Mouse (Mus musculus): ENCODE results near the gene Pitx1. TPM values are rescaled to one million over a fixed set of nuclear protein-coding genes. Genes with fewer than 3 reads are reported as not detected.

Gene Pitx1
- total RNA-seq, 2 experiments from 2014 or later = not detected

DNA sequence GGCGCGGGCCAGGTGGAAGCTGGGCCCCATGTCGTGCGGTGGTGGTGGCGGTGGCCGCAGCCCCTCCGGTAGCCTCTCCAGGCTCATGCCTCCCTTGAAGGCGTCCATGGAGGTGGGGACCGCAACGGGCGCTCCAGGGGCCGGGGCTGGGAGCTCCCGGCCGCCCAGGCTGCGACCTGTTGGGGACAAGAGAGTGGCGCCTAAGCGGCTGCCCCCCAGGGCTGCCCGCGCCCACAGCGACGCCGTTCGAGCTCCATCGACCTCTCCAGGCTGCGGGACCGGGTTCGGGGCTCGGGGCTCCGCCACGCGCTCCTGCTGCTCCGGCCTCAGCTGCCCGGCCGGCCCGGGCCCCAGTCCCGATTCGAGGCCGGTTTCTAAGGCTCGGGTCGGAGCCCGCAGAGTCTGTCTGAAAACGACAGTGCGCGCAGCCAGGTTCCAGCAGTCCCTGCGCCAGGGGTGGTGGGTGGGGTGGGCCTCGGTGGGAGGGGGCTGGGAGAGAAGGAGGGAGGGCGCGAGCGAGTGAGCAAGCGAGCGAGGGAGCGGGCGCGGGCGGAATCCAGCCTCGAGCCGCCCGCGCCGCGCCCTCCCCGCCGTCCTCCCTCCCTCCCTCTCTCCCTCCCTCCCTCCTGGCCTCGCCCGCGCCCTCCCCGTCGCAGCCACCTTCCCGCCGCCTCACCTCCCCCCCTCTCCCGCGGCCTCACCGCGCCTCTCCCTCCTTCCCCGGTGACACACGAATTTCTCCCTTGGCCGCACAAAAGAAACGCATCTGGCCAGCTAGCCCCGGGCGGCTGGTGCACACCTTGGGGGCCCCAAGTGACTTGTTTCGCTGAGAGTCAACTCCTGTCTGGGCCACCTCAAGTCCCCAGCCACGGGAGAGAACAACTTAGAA lies 4.9 kb downstream of the Pitx1 start:
- no peak for DNase-seq (ENCODE audit: low spot score in 2 of 2)

DNA sequence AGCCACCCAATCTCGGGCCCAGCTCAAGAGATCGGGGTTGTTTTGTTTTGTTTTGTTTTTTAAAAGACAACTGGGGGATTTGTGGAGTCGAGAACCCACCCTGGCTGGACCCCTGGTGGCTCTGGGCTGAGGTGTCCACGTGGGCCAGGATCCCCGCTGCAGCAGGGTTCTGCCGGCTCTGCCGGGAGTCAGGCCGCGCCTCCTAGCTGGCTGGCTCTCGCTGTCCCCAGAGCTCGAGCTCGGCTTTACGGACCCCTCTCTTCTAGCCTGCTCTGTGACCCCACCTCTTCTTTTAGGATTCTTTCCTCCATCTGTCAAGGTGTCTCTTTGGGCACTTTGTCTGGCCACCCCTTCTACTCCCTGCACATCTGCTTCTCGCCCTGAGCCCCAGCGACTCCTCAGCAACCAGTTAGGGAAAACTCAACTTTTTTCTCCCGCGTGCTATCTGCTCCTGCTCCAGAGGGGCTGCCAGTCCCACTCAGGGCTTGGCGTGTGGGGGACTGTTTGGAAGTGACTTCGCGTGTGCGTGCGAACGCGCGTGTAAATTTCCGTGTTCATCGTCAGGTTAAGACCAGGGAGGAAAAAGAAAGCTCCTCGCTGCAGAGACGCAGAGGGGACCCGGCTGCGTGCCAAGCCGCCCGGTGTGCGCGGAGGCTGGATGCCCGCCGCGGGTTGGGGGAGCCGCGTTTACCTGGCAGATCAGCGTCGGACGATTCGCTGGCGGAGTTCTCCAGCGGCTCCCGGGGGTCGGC lies 5.7 kb downstream of the Pitx1 start:
- DNase-seq (ENCODE audit: low spot score in 2 of 2) = no peak

DNA sequence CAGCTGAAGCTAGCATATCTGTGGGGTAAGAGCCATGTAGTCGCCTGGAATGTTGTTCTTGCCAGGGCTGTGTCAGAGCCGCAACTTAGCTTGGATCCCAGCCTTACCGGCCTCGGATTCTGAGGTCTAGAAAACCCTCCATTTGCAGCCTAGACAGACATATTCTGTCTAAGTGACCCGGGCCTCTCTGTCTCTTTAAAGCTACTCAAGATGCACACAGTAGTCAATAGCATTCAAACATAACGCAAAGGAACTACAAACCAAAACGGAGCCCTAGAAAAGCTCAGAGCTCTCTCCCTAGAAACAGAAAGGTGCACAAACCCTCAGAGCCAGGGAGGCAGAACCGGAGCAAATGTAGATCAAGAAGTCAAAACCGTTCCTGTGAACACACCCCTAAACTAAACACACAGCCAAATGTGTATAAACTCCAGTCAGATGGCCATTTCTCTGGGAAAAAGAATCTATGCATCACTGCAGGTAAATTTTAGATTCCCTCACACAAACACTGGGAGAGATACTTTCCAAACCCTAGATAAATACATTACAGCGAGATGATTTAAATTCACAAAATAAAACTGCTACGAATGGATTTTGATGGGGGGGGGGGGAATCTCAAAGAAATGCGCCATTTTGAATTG lies 6.9 kb downstream of the Pitx1 start:
- DNase-seq (ENCODE audit: low spot score in 2 of 2) = no peak

DNA sequence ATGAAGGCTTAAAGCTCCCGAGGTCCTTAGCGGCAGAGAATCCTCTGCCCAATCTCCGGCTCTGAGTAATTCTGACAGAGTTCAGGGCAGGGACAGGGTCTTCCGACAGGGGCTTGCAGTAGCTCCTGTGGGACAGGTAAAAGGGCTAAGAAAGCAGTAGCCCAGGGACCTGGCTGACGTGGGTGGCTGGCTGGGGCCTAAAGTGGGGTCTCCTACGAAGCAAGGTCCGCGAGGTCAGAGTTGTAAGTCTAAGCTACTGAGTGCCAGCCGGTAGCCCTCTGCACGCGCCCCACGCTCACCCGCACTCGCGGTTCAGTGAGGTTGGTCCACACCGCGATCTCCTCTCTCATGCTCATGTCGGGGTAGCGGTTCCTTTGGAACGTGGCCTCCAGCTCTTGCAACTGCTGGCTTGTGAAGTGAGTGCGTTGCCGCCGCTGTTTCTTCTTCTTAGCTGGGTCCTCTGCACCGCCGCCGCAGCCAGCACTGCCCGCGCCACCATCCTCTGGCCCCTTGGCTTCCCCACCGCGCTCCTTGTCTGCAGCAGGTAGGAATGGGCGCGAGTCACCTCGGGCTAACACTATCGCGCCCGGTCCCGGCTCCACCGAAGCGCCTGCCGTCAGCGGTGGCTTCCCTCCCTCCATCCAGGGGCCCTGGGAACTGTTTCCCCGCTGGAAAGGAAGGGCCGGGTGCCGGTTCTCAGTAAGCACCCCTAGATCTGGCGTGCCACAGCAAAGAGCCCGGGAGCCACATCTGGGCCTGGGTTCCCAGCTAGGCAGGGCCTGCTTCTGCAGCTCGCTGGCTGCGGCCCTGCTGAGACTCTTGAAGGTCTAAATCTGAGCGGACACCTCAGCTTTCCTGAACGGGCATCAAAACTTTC lies 7.6 kb downstream of the Pitx1 start:
- DNase-seq (ENCODE audit: low spot score in 2 of 2) = no peak

DNA sequence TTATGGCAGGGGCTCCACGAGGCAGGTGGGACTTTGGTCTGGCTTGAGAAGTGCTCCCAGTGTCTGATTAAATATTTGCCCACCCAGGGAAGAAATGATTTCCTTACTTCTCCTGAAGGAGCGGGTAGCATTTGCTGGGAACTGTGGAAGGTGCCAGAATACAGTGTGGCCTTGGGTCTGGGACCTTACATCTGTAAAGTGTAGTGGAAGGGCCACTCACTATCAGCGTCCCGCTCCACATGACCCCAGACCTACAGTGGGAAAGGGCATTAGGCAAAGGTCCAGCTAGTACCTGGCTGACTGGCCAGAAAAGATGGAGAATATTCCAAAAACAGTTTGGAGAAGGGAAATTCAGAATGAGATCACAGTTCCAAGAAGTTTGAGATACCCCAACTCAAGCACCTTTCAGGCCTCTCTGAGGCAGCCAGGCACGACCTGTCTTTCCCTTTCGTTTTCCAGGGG lies 8.3 kb downstream of the Pitx1 start:
- no peak for DNase-seq (ENCODE audit: low spot score in 2 of 2)

DNA sequence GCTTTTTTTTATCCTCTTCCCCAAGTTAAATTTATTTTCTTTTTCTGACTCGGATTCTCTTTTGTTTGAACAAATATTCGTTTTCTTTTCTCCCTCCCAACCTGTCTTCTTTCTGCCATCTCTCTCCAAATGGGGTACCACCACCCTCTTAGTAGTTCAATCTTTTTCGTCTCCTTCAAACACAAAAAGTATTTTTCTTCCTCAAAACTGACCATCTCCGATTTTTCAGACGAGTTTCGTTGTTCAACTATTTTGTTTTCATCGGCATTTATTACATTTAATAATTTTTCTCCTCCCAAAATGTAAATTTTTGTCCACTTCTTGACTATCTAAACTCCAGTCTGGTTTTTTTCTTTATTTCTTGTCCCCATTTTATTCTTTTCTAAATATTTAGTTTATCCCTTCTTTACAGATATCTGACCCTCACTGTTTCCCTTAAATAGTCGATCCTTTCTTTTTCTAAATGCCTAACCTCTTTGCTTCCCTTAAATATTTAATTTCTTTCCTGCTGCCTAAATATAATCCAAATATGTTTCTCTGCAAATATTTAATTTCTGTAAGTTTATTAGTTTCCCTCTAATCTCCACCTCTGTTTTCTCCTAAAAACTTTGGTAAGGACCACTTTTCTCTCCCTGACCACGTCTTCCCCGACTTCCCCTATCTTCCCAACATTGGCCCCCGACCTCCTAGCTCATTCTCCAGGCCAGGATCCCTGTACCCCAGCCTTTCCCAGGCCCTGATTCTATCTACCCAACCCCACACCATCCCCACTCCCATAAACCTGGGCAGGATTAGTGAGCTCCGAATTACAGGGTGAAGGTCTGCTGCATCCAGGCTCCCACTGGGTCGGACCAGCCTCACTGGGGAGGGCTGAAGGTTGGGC lies 9.0 kb downstream of the Pitx1 start:
- DNase-seq (ENCODE audit: low spot score in 2 of 2) = no peak

DNA sequence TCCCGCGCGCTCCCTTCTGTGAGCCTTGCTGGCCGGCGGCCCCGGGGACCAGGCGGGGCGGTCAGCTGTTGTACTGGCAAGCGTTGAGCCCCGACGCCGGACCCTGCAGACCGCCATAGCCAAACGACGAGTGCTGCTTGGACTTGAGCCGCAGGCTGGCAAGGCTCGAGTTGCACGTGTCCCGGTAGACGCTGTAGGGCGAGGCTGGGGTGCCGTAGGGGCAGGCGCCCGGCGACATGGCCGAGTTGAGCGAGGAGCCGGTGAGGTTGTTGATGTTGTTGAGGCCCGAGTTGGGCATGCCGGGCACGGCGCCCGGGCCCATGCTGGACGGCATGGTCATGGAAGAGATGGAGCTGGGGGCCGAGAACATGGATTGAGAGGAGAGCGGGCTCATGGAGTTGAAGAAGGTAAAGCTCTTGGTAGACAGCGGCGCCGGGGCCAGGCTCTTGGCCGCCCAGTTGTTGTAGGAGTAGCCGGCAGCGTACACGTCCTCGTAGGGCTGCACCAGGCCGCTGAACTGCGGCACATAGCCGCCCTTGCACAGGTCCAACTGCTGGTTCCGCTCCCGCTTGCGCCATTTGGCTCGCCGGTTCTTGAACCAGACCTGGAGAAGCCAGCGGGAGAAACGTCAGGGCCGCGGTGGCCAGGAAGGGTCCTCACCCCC lies 9.9 kb downstream of the Pitx1 start:
- DNase-seq (ENCODE audit: low spot score in 2 of 2) = no peak

DNA sequence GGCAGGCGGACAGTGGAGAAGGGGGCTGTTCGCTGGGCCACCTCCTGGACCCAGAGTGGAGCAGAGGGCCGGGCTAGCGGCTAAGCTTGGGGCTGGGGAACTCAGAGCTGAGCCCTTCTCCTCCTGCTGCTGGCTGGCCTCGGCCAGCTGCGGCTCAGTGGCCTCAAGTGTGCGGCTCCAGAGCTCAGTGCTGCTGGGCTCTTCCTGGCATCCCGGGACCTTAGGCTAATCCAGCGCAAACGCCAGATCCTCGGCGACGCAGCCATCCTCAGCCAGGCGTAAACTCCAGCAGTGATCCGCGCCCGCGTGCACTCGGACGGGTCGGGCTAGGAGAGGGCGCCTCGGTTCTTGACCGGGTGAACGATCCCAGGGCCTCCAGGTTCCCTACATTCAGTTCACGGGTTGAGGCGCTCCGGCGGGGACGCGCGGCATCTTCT lies 10.7 kb downstream of the Pitx1 start:
- no peak for DNase-seq (ENCODE audit: low spot score in 2 of 2)

DNA sequence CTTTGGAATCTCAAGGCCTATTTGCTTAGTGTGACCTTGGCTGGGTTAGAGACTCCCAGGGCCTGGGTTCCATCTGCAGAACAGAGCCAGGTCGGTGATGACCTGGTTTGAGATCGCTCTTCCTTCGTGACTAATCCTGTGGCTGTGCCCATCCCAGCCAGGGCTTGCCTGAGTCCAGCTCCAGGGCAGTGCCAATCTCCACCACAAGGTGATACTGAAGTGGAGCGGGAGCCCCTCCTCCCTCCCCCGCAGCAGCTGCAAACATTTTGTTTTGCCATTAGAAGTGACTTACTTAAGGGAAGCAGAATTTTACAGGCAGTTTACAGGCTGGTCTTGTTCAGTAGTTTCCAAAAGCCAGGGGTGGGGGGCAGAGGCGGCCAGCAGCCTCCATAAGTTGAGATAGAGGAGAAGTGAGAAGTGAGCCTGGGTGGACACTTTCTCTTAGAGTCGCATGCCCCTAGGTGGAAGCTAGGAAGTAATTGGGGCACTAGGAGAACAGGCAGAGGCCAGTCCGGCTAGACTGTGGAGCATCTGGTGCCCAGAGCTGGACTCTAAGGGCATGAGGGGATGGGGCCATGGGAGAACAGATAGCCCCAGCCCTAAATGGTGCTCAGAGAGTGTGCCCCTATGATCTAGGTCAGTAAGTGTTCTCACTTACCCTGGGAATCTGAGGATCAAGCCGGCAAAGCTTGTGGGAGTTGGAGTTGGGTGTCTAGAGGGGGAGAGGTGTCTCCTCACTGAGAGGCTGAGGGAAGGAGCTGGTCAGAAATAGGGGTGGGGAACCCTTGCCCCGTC lies 11.6 kb downstream of the Pitx1 start:
- DNase-seq (ENCODE audit: low spot score in 2 of 2) = no peak

DNA sequence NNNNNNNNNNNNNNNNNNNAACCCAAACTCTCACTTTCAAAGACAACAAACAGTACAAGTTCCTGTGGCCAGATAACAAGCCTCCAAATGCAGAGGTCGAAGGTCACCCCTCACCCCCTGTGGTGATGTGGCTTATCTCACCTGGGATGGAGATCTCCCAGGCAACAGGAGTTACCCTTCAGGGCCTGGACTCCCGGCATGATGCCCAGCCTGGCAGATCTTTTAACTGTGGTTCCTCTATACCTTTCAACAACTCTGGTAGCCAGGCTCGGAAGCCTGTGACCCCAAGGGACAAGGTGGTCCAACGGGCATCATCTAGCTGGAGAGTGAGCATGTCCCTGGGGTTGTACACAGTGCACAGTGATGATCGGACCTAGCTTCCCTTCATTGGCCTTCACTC lies 13.5 kb downstream of the Pitx1 start:
- DNase-seq (ENCODE audit: low spot score in 2 of 2) = no peak

DNA sequence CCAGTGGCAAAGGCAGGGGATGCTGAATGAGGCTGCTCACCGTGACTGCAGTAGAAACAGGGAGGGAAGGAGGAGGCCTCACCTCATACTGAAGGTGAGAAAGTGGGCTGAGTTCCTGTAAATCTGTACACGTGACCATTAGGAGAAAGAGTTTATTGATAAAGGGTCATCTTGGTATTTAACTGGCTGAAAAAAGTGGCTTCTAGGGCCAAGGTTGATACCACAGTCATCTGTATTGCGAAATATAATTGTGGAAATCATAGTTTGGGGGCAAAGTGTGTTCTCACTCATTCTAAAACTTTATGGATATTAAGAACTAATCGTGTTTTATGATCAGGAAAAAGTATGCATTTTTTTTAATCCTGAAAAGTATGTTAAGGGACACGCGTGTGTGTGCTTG lies 21.2 kb downstream of the Pitx1 start:
- DNase-seq (ENCODE audit: low spot score in 2 of 2) = no peak

DNA sequence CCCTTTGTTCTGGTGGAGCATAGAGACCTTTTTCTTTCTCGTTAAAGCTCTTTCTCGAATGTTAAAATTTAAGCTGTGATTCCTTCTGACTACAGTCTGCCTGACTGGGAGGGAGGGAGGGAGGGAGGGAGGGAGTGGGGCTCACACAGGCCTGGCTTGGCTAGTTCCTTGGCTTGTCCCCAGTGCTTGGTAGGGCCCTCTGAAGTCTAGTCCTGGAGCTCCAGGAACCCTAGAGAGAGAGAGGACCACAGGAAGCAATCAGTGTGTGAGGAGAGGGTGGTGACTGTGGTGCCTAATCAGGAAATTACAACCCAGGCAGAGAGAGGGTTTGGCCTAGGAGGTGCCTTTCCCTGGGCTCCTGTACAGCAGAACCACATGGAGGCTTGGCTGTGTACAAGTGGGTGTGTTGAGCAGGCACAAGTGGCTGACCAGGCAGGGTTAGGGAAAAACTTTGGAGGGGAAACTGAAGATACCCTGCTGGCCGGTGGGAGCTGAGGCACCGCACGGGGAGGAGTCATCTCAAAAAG lies 22.4 kb downstream of the Pitx1 start:
- DNase-seq (ENCODE audit: low spot score in 2 of 2) = no peak

DNA sequence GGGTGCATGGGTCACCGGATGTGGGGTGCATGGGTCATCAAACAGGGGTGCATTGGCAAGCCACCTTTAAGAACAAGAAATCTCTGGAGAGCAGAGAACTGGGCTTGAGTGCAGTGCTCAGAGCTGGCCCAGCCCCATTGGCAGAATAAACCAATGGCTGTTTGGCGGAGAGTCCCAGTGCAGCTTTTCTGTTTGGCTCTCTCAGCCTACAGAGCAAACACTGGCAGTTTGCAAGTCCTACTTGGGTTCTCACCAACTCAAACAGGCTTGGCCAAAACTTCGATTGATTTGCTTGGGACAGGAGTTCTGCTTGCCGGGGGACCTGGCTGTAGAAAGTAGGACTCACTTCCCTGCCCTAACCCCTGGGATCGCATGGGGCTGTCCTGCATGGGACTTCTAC lies 25.0 kb downstream of the Pitx1 start:
- no peak for DNase-seq (ENCODE audit: low spot score in 2 of 2)

DNA sequence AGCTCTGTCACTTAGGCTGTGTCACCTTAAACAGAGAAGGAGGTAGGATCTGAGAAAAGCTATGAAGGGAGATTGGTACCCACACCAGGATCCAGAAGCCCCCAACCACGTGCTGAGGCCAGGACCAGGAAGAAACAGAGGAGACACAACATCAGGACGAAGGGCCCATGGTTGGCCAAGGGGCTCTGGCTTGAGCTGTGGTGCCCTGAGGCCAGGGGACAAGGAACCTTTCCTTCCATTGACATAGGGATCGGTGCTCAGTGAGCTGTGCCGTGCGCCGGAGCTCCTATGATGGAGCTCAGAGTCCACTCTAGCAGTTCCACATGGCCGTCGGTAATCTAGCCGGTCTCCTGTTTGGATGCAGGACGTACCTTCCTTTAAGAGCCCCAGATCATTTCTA lies 26.3 kb downstream of the Pitx1 start:
- no peak for DNase-seq (ENCODE audit: low spot score in 2 of 2)

DNA sequence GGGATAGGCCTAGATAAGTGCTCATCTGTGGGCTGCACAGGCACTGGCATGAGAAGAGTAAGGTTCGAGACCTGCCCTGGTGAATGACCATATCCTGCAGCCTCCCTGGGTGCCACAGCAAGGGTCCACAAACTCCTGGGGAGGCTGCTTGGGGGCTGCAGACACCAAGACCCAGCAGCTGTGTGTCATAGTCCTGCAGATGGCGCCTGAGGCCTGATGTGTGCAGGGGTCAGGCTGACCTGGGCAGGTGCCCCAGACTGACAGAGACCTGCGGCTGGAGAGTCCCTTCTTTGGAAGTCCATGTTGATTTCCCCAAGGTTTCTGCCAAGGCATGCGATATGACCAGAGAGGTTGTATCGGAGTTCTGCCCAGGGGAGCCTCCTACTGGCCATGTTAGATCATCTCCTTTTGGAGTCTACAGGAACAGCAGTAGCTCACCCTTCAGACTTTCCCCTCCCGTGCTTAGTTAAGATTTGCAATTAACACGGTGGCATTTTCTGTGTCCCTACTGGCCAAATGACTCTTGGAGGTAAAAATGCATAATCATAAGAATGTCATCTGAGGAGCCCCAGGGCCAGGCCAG lies 26.9 kb downstream of the Pitx1 start:
- DNase-seq (ENCODE audit: low spot score in 2 of 2) = no peak

DNA sequence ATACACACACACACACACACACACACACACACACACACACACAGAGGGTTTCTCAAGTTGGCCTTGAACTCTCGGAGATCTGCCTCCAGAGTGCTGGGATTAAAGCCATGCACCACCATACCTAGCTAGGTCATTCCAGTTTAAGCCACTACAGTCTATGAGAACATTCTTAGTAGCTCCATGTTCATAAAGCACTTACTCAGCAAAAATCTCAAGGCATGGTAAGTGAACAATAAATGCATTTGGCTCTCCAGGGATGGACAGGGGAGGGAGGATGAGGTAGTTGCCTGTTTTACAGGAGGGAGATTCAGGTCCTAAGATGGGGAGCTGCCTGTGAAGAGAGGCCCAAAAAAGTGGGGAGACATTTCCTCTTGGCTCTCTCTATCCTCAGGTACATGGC lies 32.0 kb downstream of the Pitx1 start:
- DNase-seq (ENCODE audit: low spot score in 2 of 2) = no peak

DNA sequence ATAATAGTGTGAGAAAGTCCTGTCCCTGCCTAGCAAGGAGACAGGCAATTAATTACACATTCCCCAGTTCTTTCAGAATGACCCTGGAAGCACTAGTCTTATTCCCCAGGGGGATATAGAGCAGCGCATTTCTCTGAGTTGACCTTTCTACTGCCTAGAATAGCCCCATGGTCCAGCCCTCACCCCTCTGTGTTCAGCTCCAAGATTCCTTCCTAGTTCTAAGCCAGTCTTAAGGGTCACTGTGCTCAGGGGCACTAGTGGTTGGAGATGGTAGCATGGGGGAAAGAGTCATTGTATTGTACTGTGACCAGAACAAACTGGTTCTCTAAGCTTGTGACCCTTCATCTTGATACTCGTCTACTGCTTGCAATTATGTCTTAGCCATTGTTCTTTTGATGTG lies 34.7 kb downstream of the Pitx1 start:
- DNase-seq (ENCODE audit: low spot score in 2 of 2) = no peak

DNA sequence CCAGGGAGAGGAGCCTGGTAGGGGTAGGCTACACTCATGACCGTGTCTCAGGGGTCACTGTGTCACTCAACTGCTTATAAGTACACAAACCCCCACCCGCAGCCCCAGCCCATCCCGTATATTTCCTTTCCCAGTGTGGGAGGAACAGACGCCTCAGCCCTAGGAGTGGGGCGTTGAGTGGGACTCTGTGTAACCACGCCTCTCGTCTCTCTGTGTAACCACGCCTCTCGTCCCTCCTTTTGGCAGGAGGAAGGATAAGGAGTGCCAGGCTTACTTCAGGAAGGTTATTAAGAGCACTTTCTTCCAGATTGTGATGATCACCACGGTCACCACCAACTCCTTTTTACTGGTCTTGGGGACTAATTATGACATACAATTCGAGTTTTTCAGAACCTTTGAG lies 49.9 kb downstream of the Pitx1 start:
- no peak for DNase-seq (ENCODE audit: low spot score in 2 of 2)

Measured in layer of hippocampus, adult 18-20 months (tissue).